Mouse (Mus musculus): ENCODE results near the gene Rab3gap1. TPM values are rescaled to one million over a fixed set of nuclear protein-coding genes. Genes with fewer than 3 reads are reported as not detected.

Rab3gap1 gene
- 18.4 and 18.5 TPM in 2 replicates for polyA plus RNA-seq (2012; rRNA removed)
- polyA plus RNA-seq (2014; fragmentation: Nextera tagmentation; extraction: Ambion mirVana): 21.4 and 23.3 TPM in 2 replicates

DNA sequence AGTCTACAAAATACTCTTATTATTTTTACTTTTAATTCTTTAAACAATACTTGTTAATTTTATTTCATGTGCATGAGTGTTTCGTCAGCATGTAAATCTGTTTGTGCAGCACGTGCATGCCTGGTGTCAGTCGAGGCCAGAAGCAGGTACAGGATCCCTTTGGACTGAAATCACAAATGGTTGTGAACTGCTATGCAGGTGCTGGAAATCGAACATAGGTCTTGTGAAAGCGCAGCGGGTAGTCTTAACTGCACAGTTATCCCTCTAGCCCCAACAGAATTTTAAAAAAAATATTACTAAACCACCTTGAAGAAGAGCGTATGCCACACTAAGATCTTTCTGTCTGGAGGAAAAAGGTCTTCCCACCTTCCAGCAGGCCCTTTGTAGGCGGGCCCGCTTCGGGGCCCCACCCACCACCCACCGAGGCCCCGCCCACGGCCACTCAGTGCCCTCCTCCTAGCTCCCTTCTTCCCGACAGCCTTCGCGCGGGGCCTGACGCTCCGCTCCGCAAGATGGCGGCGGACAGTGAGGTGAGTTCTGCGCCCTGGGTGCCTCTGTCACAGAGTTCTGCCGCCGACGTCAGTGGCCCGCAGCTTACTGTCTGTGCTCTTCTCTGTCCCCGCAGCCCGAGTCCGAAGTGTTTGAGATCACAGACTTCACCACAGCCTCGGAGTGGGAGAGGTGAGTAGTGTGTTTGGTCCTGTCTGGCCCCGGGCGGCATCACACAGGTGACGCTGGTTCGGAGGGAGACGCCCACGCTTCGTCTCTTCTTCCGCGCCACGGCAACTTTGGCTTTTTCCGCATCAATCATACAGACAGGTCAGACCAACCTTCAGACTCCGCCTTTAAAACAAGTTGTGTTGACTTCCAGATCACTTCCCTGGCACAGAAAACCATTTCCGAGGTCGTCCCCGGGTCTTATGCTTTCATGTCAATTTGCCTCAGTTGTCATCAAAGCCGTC is at the start of gene Rab3gap1:
Rab3gap1 (plus strand) TSS at position 474 of the 962 bp plus-strand sequence.
- Histone ChIP-seq H3K4me1 (ENCODE audit: control insufficient read depth, insufficient read depth, low read length) (peaks cover 5% of the 10 kb centered on the region; the same call in 1 of the 2 replicates), H3K9ac (ENCODE audit: low read depth, low read length, severe bottlenecking) (peak within 1 kb of the TSS; percentile 83), H3K9me3 (ENCODE audit: control insufficient read depth, low read length) (no peaks in the 10 kb centered on the region), H3K27ac (replicated peaks; ENCODE audit: low read depth, low read length) (peak within 1 kb of the TSS; percentile 79), H3K36me3 (ENCODE audit: control insufficient read depth, insufficient read depth, low read length) (peaks cover 7% of the 10 kb centered on the region; the same call in 1 of the 2 replicates), H3K27me3 (ENCODE audit: control insufficient read depth, insufficient read depth, low read length) (no peaks in the 10 kb centered on the region), H3K4me2 (replicated peaks; ENCODE audit: low read depth, low read length, severe bottlenecking) (peak within 1 kb of the TSS; percentile 61), H3K4me3 (replicated peaks; ENCODE audit: low read length) (peak within 1 kb of the TSS; percentile 88)
- DNase-seq (ENCODE audit: low spot score) (peak; percentile 83), ATAC-seq (ENCODE audit: low FRiP score, low read depth) (peak; percentile 99)
- 10% methylated on average over 47 of the region's 47 CpGs for WGBS
- TF ChIP-seq POLR2A (IDR thresholded peaks at IDR 0.05; ENCODE audit: borderline replicate concordance, extremely low read depth, insufficient read depth, insufficient read length): peak; percentile 97

DNA sequence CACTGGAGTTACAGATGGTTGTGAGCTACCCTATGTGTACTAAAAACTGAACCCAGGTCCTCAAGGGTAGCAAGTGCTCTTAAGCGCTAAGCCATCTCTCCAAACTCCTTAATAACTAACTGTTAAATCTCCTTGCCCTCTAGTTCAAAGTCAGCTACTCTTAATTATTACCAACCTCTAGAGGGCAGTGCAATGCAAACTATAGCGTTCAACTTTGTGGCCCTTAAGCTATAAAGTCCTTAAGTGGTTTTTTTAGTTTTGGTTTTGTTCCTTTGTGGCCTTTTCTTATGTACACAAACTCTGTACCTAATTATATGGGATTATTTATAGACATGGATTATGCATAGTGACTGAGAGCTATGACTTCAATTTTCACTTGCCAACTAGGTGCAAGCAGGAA is 41.2 kb upstream of the Rab3gap1 start:
- H3K9ac ChIP-seq (ENCODE audit: low read depth, low read length, severe bottlenecking): no peak overlapping the region
- no peaks in the 10 kb centered on the region for H3K27me3 ChIP-seq (ENCODE audit: control insufficient read depth, insufficient read depth, low read length)
- H3K9me3 ChIP-seq (ENCODE audit: control insufficient read depth, low read length): no peaks in the 10 kb centered on the region
- no peak for TF ChIP-seq POLR2A (IDR thresholded peaks at IDR 0.05; ENCODE audit: borderline replicate concordance, extremely low read depth, insufficient read depth, insufficient read length)
- WGBS: 19% methylated on average over 2 of the region's 2 CpGs
- no peaks in the 10 kb centered on the region for H3K4me1 ChIP-seq (ENCODE audit: control insufficient read depth, insufficient read depth, low read length)
- ATAC-seq (ENCODE audit: low FRiP score, low read depth) (no peak), DNase-seq (ENCODE audit: low spot score) (peak; percentile 82)
- no peak overlapping the region for H3K27ac ChIP-seq (replicated peaks; ENCODE audit: low read depth, low read length)
- H3K36me3 ChIP-seq (ENCODE audit: control insufficient read depth, insufficient read depth, low read length): no peaks in the 10 kb centered on the region
- H3K4me2 ChIP-seq (replicated peaks; ENCODE audit: low read depth, low read length, severe bottlenecking): no peak overlapping the region
- no peak overlapping the region for H3K4me3 ChIP-seq (replicated peaks; ENCODE audit: low read length)

DNA sequence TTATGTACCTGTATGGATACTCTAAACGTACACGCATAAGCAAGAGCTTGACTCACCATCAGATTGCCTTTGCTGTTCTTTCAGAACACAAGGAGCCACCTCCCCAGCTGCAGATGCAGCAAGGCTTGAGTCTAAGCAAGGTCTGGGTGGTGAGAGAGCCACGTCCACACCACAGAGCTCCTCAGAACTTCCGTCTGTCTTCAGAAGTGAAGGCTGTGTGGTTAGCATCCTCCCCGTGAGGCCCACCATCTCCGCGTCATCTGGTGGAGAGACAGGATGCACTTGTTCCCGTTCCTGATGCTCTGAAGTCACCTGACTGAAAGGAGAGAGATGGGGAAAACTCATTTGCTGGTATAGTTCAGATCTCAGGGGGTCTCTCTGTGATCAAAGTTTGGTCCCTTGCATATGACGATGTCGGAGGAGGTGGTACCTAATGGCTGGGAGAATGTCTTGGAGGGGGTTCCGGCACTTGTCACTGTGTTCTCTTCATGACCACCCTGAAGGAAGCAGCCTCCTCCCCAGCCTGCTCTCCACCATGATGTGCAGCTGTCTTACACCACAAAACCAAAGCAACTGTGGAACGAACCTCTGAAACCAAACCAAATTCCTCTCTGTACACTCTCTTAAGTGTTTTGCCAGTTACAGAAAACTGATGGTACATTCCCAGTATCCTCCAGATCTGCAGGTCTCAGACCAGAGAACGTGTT is 38.2 kb upstream of the Rab3gap1 start:
- DNase-seq (ENCODE audit: low spot score) (no peak), ATAC-seq (ENCODE audit: low FRiP score, low read depth) (no peak)
- Histone ChIP-seq H3K9me3 (ENCODE audit: control insufficient read depth, low read length) (no peaks in the 10 kb centered on the region), H3K27ac (replicated peaks; ENCODE audit: low read depth, low read length) (no peak overlapping the region), H3K36me3 (ENCODE audit: control insufficient read depth, insufficient read depth, low read length) (no peaks in the 10 kb centered on the region), H3K27me3 (ENCODE audit: control insufficient read depth, insufficient read depth, low read length) (no peaks in the 10 kb centered on the region), H3K4me1 (ENCODE audit: control insufficient read depth, insufficient read depth, low read length) (no peaks in the 10 kb centered on the region), H3K4me2 (replicated peaks; ENCODE audit: low read depth, low read length, severe bottlenecking) (no peak overlapping the region), H3K9ac (ENCODE audit: low read depth, low read length, severe bottlenecking) (no peak overlapping the region), H3K4me3 (replicated peaks; ENCODE audit: low read length) (no peak overlapping the region)
- WGBS: 83% methylated on average over 13 of the region's 13 CpGs
- TF ChIP-seq POLR2A (IDR thresholded peaks at IDR 0.05; ENCODE audit: borderline replicate concordance, extremely low read depth, insufficient read depth, insufficient read length): no peak

DNA sequence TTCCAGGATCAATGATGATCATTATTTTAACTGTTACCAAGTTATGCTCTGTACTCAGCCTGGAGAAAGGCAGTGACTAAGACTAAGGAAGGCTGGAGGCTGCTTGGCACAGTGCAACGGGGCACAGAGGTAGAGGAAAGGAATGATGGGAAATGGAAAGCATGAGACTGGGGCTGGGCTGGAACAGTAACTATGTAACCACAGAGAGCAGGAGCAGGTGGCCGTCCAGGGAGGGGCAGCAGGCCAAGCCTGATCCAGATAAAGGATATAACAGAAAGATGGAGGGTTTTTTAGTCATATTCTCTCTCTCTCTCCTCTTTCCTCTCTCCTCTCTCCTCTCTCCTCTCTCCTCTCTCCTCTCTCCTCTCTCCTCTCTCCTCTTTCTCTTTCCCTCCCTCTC is 34.9 kb upstream of the Rab3gap1 start:
- Histone ChIP-seq H3K36me3 (ENCODE audit: control insufficient read depth, insufficient read depth, low read length) (no peaks in the 10 kb centered on the region), H3K4me2 (replicated peaks; ENCODE audit: low read depth, low read length, severe bottlenecking) (no peak overlapping the region), H3K27me3 (ENCODE audit: control insufficient read depth, insufficient read depth, low read length) (no peaks in the 10 kb centered on the region), H3K9me3 (ENCODE audit: control insufficient read depth, low read length) (no peaks in the 10 kb centered on the region), H3K9ac (ENCODE audit: low read depth, low read length, severe bottlenecking) (no peak overlapping the region), H3K4me1 (ENCODE audit: control insufficient read depth, insufficient read depth, low read length) (no peaks in the 10 kb centered on the region), H3K4me3 (replicated peaks; ENCODE audit: low read length) (no peak overlapping the region), H3K27ac (replicated peaks; ENCODE audit: low read depth, low read length) (no peak overlapping the region)
- 40% methylated on average over 2 of the region's 2 CpGs for WGBS
- DNase-seq (ENCODE audit: low spot score) (no peak), ATAC-seq (ENCODE audit: low FRiP score, low read depth) (no peak)
- TF ChIP-seq POLR2A (IDR thresholded peaks at IDR 0.05; ENCODE audit: borderline replicate concordance, extremely low read depth, insufficient read depth, insufficient read length): no peak

DNA sequence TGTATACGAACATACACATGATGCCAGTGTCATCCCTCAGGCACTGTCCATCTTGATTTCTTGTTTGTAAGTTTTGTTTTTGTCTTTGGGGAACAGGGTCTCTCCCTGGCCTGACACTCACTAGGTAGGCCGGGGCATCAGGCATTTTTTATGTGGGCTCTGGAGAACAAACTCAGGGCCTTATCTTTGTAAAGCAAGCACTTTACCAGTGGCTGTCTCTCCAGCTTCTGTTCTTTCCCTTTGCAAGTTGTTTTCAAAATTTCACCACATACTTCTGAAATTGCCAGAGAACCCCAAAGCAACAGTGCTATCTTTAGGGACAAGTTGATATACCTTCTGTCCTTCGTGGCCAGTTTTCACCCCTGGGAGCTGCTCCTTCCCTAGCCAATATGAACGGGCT is 34.4 kb upstream of the Rab3gap1 start:
- Histone ChIP-seq H3K4me3 (replicated peaks; ENCODE audit: low read length) (no peak overlapping the region), H3K27ac (replicated peaks; ENCODE audit: low read depth, low read length) (no peak overlapping the region), H3K9me3 (ENCODE audit: control insufficient read depth, low read length) (no peaks in the 10 kb centered on the region), H3K36me3 (ENCODE audit: control insufficient read depth, insufficient read depth, low read length) (no peaks in the 10 kb centered on the region), H3K9ac (ENCODE audit: low read depth, low read length, severe bottlenecking) (no peak overlapping the region), H3K4me2 (replicated peaks; ENCODE audit: low read depth, low read length, severe bottlenecking) (no peak overlapping the region), H3K4me1 (ENCODE audit: control insufficient read depth, insufficient read depth, low read length) (no peaks in the 10 kb centered on the region), H3K27me3 (ENCODE audit: control insufficient read depth, insufficient read depth, low read length) (no peaks in the 10 kb centered on the region)
- 65% methylated on average over 4 of the region's 4 CpGs for WGBS
- DNase-seq (ENCODE audit: low spot score): no peak
- no peak for TF ChIP-seq POLR2A (IDR thresholded peaks at IDR 0.05; ENCODE audit: borderline replicate concordance, extremely low read depth, insufficient read depth, insufficient read length)
- no peak for ATAC-seq (ENCODE audit: low FRiP score, low read depth)
